Mouse (Mus musculus) heart, embryonic 16.5 days (tissue): ENCODE data around the gene Gm21119. TPM values are rescaled to one million over a fixed set of nuclear protein-coding genes. Genes with fewer than 3 reads are reported as not detected.
"Not testable (repeated sequence)": the region's sequence is repeated elsewhere in the genome, so short reads cannot be mapped to it uniquely, and the experiment has no call there.

ENCODE experiments used
- ATAC-seq: fragments of 200-750 bp; cut with Nextera tagmentation; replicated peaks from 2 replicates; pipeline ENCODE4 v1.8.0; 2017; ENCODE audit warnings: moderate number of reproducible peaks; ENCODE audit not compliant: insufficient read depth, low FRiP score; ENCODE audit errors: extremely low read depth
- H3K27ac ChIP-seq: fragments of 300-500 bp; sonication (generic); 2 replicates; pipeline ENCODE4 v1.5.1; 2014; ENCODE audit warnings: mild to moderate bottlenecking, low read length, control low read depth, moderate library complexity
- H3K27me3 ChIP-seq: fragments of 300-500 bp; sonication (generic); 2 replicates; pipeline ENCODE4 v1.6.1; 2014; ENCODE audit warnings: low read length, mixed read lengths; ENCODE audit not compliant: control insufficient read depth, insufficient read depth
- H3K36me3 ChIP-seq: fragments of 300-500 bp; sonication (generic); 2 replicates; pipeline ENCODE4 v1.6.1; 2014; ENCODE audit not compliant: control insufficient read depth, insufficient read depth
- H3K4me1 ChIP-seq: fragments of 300-500 bp; sonication (generic); 2 replicates; pipeline ENCODE4 v1.6.1; 2014; ENCODE audit warnings: low read length, mixed read lengths; ENCODE audit not compliant: control insufficient read depth, insufficient read depth
- H3K4me2 ChIP-seq: fragments of 300-500 bp; sonication (generic); 2 replicates; pipeline ENCODE4 v1.6.1; 2014; ENCODE audit warnings: low read depth, mild to moderate bottlenecking, control low read depth, low read length
- H3K4me3 ChIP-seq: fragments of 300-500 bp; sonication (generic); 2 replicates; pipeline ENCODE4 v1.5.1; 2014; ENCODE audit warnings: mild to moderate bottlenecking, control low read depth, low read length
- H3K9ac ChIP-seq: fragments of 300-500 bp; sonication (generic); 2 replicates; pipeline ENCODE4 v1.6.1; 2014; ENCODE audit warnings: low read length, control low read depth
- H3K9me3 ChIP-seq: fragments of 300-500 bp; sonication (generic); replicated peaks from 2 replicates; pipeline ENCODE4 v1.6.1; 2016; ENCODE audit warnings: low read length; ENCODE audit not compliant: control insufficient read depth
- WGBS: fragments of 180-500 bp; shearing (Covaris S2); extraction: QIAGEN DNeasy Blood & Tissue Kit; methylation state at CpG from one replicate; pipeline ENCODE4 v1.1.7; 2014; 5-methylcytosine and 5-hydroxymethylcytosine counted together
- polyA plus RNA-seq: library from polyadenylated mRNA; unstranded; fragments of >200 nt; fragmentation: Nextera tagmentation; extraction: Ambion mirVana; gene quantifications from 2 replicates; pipeline ENCODE4 v1.2.1, GENCODE M21; 2015

The Gm21119 gene
- 0.21 and 0.22 TPM in 2 replicates for polyA plus RNA-seq

GRCm38 (mm10) chr8:20614619-20615018 is at the start of gene Gm21119:
TSS of gene Gm21119 (plus strand) at chr8:20614919.
- ATAC-seq, H3K9me3 ChIP-seq, H3K9ac ChIP-seq, H3K27me3 ChIP-seq, H3K4me1 ChIP-seq, H3K27ac ChIP-seq, H3K36me3 ChIP-seq, H3K4me2 ChIP-seq, H3K4me3 ChIP-seq: not testable (repeated sequence)
- no CpG with 5 or more reads among the region's 2 CpGs for WGBS

DNA sequence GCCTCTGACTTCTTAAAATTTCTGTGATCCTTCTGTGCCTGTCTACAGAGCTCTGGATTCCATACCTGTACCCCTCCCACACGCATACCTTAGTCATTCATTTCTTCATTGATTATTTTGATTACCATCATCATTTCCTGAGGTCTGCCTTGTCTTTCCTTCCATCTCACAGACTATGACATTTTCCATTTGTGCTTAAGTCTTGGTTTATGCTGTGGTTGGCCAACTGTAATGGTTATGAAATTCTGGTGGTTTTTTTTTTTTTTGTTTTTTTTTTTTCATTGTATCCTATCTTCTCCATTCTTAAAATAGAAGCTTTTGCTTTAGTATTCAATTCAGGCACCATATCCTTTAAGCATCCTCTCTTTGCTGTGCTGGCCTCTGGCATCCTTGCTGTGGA is 48.0 kb upstream of the Gm21119 start:
- WGBS = no CpG with 5 or more reads among the region's 1 CpGs
- H3K4me3 ChIP-seq, H3K27ac ChIP-seq, H3K9me3 ChIP-seq, H3K36me3 ChIP-seq, H3K4me1 ChIP-seq, H3K9ac ChIP-seq, H3K27me3 ChIP-seq, ATAC-seq, H3K4me2 ChIP-seq: not testable (repeated sequence)

- H3K27me3 ChIP-seq, ATAC-seq, H3K36me3 ChIP-seq, H3K4me2 ChIP-seq, H3K27ac ChIP-seq, H3K4me3 ChIP-seq, H3K4me1 ChIP-seq, H3K9me3 ChIP-seq, H3K9ac ChIP-seq: not testable (repeated sequence)
- WGBS = 93% methylated on average over 2 of the region's 6 CpGs
These were observed 33.6 kb upstream of the Gm21119 start for GRCm38 (mm10) chr8:20581081-20581480.

- H3K4me3 ChIP-seq, H3K9me3 ChIP-seq, H3K9ac ChIP-seq, H3K27ac ChIP-seq, H3K36me3 ChIP-seq, H3K4me2 ChIP-seq, H3K4me1 ChIP-seq, H3K27me3 ChIP-seq, ATAC-seq: not testable (repeated sequence)
- WGBS = 74% methylated on average over 3 of the region's 6 CpGs
These were observed 31.9 kb upstream of the Gm21119 start for GRCm38 (mm10) chr8:20582772-20583171.

DNA sequence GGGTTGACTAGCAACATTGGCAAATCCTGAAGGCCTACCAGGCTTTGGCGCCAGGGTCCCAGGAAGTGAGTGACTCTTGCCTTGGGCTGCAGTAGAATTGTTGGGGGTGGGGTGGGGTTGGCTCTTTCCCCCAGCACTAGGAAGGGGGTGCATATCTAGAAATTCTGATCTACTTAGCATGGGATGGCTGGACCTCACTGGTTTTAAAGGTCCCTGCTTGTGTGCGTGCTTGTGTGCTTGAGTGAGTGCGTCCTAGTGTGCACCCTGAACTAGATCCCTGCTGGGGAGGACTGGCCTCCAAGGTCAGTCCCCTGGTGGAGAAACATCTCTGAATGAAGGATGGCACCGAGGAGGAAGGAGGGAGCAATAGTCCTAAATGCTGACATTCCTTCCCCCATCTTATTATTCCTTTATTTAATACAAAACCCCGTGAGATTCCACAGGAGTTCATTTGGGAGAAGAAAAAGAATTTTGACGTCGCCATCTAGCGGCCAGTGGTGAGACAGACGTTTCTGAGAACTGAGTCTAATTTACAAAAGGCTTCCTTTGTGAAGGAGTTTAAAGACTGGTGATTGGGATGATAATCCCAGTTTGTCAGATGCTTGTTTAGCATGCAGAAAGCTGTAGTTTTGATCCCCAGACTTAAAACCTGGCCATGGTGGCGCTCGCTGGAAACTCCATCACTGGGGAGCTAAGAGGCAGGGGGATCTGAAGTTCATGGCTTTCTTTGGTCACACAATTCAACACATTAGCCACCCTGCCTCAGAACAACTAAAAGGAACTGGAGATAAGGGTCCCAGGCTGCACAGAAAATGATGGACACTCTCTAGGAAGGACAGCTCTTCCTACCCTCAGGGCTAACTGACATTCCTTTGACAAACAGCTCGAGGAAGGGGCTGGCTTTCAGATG is 26.2 kb upstream of the Gm21119 start:
- not testable (repeated sequence) for ATAC-seq, H3K9me3 ChIP-seq, H3K27ac ChIP-seq, H3K9ac ChIP-seq, H3K4me1 ChIP-seq, H3K36me3 ChIP-seq, H3K4me3 ChIP-seq, H3K27me3 ChIP-seq, H3K4me2 ChIP-seq
- WGBS = 33% methylated on average over 3 of the region's 12 CpGs

DNA sequence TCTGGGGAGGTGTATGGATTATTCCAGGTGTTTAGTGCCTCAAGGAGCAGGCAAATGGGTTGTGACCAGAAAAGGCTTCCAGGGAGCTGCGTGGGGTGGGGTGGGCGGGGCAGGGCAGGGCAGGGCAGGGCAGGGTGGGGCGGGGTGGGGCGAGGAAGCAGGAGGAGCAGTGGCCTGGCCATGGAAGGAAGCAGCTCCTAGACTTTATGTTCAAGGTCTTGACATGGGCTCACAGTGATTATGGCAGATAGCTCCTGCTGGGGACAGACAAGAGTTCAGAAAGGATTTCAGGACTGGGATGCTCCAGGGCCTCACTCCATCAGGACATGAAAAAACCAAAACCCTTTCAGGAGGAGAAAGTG is 25.6 kb upstream of the Gm21119 start:
- H3K27me3 ChIP-seq, H3K27ac ChIP-seq, H3K9ac ChIP-seq, ATAC-seq, H3K9me3 ChIP-seq, H3K4me3 ChIP-seq, H3K36me3 ChIP-seq, H3K4me1 ChIP-seq, H3K4me2 ChIP-seq: not testable (repeated sequence)
- WGBS = 46% methylated on average over 2 of the region's 4 CpGs

DNA sequence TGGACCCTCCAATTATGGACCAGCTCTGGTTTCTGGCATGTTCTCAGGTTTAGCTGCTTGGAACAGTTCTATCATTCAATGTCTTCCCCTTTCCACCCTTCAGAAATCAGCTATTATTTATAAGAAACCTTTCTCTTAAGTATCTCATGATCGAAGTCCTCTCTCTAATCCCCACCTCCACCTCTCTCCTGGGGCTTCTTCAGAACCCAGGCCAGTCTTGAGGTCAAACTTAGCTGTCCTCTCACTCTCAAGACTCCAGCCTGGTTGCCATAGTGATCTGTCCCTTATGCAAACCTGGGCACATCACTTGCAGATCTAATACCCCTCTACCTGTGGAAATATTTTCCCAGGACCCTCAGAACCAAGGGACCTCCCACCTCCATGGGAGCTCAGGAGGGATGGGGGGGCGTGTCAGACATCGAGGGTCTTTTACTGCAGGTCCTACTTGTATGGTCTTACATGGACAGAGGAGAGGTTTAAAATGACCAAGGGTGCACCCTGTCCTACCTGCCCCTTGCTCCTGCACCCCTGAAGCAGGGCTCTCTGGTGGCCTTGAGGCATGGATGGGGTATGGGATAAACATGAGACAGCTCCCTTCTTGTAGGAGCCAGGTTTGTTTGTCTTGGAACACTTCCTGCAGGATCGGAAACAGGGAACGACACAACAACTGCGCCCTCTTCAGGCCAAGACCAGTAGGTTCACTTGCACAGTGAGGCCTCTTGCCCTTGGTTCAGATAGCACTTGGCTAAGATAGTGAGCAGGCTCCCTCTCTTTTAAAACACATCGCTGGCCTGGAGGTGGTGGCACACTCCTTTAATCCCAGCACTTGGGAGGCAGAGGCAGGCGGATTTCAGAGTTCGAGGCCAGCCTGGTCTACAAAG is 24.4 kb upstream of the Gm21119 start:
- H3K9me3 ChIP-seq, H3K27me3 ChIP-seq, H3K36me3 ChIP-seq, H3K9ac ChIP-seq, ATAC-seq, H3K27ac ChIP-seq, H3K4me1 ChIP-seq, H3K4me2 ChIP-seq, H3K4me3 ChIP-seq: not testable (repeated sequence)
- WGBS = 81% methylated on average over 3 of the region's 9 CpGs

GRCm38 (mm10) chr8:20591002-20591401 is 23.7 kb upstream of the Gm21119 start:
- not testable (repeated sequence) for H3K36me3 ChIP-seq, ATAC-seq
- WGBS = 68% methylated on average over 4 of the region's 8 CpGs

GRCm38 (mm10) chr8:20592732-20593272 is 21.9 kb upstream of the Gm21119 start:
- not testable (repeated sequence) for H3K9ac ChIP-seq, H3K4me3 ChIP-seq, H3K9me3 ChIP-seq, H3K4me2 ChIP-seq, ATAC-seq, H3K36me3 ChIP-seq, H3K27me3 ChIP-seq, H3K27ac ChIP-seq, H3K4me1 ChIP-seq
- WGBS = 33% methylated on average over 1 of the region's 5 CpGs

More at GRCm38 (mm10) chr8:20591002-20591401, 23.7 kb upstream of the Gm21119 start:
- not testable (repeated sequence) for H3K4me2 ChIP-seq, H3K4me3 ChIP-seq, H3K9me3 ChIP-seq, H3K9ac ChIP-seq, H3K27me3 ChIP-seq, H3K27ac ChIP-seq, H3K4me1 ChIP-seq
